Mouse (Mus musculus) liver, embryonic 15.5 days (tissue): ENCODE results near the gene Bcl7c. TPM values are rescaled to one million over a fixed set of nuclear protein-coding genes. Genes with fewer than 3 reads are reported as not detected.
"Not testable (repeated sequence)": the region's sequence is repeated elsewhere in the genome, so short reads cannot be mapped to it uniquely, and the experiment has no call there.

Source experiments
- ATAC-seq: fragments of 200-750 bp; cut with Nextera tagmentation; 2 replicates; pipeline ENCODE4 v1.8.0; 2017; ENCODE audit warnings: moderate number of reproducible peaks, mild to moderate bottlenecking, moderate library complexity; ENCODE audit not compliant: insufficient read depth
- H3K27ac ChIP-seq: fragments of 300-500 bp; sonication (generic); replicated peaks from 2 replicates; pipeline ENCODE4 v1.5.1; 2015; ENCODE audit warnings: mild to moderate bottlenecking, inconsistent platforms
- H3K27me3 ChIP-seq: fragments of 300-500 bp; sonication (generic); 2 replicates; pipeline ENCODE4 v1.6.1; 2015; ENCODE audit warnings: mild to moderate bottlenecking, inconsistent platforms
- H3K36me3 ChIP-seq: fragments of 300-500 bp; sonication (generic); replicated peaks from 2 replicates; pipeline ENCODE4 v1.6.1; 2015; ENCODE audit warnings: moderate library complexity, mild to moderate bottlenecking, inconsistent platforms
- H3K4me1 ChIP-seq: fragments of 300-500 bp; sonication (generic); replicated peaks from 2 replicates; pipeline ENCODE4 v1.6.1; 2015; ENCODE audit warnings: inconsistent platforms
- H3K4me2 ChIP-seq: fragments of 300-500 bp; sonication (generic); 2 replicates; pipeline ENCODE4 v1.6.1; 2015; ENCODE audit warnings: moderate library complexity, mild to moderate bottlenecking, inconsistent platforms
- H3K4me3 ChIP-seq: fragments of 300-500 bp; sonication (generic); replicated peaks from 2 replicates; pipeline ENCODE4 v1.5.1; 2015; ENCODE audit warnings: mild to moderate bottlenecking, inconsistent platforms
- H3K9ac ChIP-seq: fragments of 300-500 bp; sonication (generic); 2 replicates; pipeline ENCODE4 v1.6.1; 2015; ENCODE audit warnings: moderate library complexity, mild to moderate bottlenecking, inconsistent platforms
- H3K9me3 ChIP-seq: fragments of 300-500 bp; sonication (generic); replicated peaks from 2 replicates; pipeline ENCODE4 v1.6.1; 2016; ENCODE audit warnings: inconsistent platforms
- WGBS: fragments of 180-500 bp; shearing (Covaris S2); methylation state at CpG from one replicate; pipeline ENCODE4 v1.1.7; 2015; ENCODE audit warnings: mixed read lengths; ENCODE audit not compliant: insufficient replicate concordance; 5-methylcytosine and 5-hydroxymethylcytosine counted together
- polyA plus RNA-seq: library from polyadenylated mRNA; unstranded; fragments of >200 nt; fragmentation: Nextera tagmentation; extraction: Ambion mirVana; gene quantifications from 2 replicates; pipeline ENCODE4 v1.2.1, GENCODE M21; 2015

The Bcl7c gene
- polyA plus RNA-seq, 1 experiment from 2014 or later = 23.7 TPM

DNA sequence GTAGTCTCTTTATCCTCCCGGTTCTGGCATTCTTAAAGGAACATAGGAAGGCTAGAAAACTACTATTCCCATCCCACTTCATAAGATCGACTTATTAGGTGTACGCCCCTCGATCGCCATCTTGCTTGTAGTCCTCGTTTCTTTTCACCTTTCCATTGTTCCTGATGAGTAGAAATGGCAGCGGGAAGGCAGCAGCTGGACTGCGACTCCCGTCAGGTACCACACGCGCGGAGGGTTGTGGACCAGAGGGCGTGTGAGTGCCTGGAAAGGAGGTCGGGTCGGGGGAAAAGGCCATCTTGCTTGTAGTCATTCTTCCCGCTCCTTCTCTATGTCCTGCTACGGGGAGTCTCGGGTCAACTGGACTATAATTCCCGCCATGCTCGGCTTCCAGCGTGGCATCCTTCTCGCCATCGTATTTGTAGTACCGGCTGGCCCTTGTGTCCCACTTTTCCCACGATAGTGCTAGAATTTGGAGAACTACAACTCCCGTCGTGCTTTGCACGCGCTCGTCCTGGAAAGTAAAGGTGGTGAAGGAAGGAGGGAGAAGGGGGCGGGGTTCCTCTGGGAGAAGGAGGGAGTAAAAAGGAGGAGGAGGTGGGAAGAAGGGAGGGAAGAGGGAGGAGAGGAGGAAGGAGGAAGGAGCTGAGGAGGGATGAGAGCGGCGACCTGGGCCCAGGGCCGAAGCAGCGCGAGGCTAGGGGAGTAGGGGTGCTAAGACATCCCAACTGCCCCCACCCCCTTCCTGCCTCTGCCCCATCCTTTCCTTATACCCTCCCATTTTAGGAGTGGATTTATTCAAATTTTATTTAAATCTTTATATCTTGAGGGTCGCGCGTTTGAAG, 37.1 kb upstream of the Bcl7c start:
- Histone ChIP-seq H3K27me3 (no peaks in the 10 kb centered on the region), H3K27ac (peak overlapping the region; percentile 84), H3K9me3 (no peaks in the 10 kb centered on the region), H3K4me3 (peak overlapping the region; percentile 81), H3K36me3 (peaks cover 8% of the 10 kb centered on the region; the same call in 1 of the 2 replicates), H3K4me2 (peak overlapping the region; percentile 93), H3K4me1 (peaks cover 35% of the 10 kb centered on the region), H3K9ac (peak overlapping the region; percentile 68)
- WGBS = under 1% methylated on average over 38 of the region's 39 CpGs
- ATAC-seq = peak; percentile 73

- peaks cover 4% of the 10 kb centered on the region; the same call in 1 of the 2 replicates for H3K36me3 ChIP-seq
- peak overlapping the region; percentile 84 for H3K27ac ChIP-seq
- ATAC-seq = peak; percentile 78
- WGBS = under 1% methylated on average over 19 of the region's 19 CpGs
- peaks cover 35% of the 10 kb centered on the region for H3K4me1 ChIP-seq
- peak overlapping the region; percentile 93 for H3K4me2 ChIP-seq
- no peaks in the 10 kb centered on the region for H3K27me3 ChIP-seq
- H3K9me3 ChIP-seq = no peaks in the 10 kb centered on the region
- peak overlapping the region; percentile 68 for H3K9ac ChIP-seq
- H3K4me3 ChIP-seq = peak overlapping the region; percentile 81
Observed at GRCm38 (mm10) chr7:127745251-127745651, 36.5 kb upstream of the Bcl7c start.

DNA sequence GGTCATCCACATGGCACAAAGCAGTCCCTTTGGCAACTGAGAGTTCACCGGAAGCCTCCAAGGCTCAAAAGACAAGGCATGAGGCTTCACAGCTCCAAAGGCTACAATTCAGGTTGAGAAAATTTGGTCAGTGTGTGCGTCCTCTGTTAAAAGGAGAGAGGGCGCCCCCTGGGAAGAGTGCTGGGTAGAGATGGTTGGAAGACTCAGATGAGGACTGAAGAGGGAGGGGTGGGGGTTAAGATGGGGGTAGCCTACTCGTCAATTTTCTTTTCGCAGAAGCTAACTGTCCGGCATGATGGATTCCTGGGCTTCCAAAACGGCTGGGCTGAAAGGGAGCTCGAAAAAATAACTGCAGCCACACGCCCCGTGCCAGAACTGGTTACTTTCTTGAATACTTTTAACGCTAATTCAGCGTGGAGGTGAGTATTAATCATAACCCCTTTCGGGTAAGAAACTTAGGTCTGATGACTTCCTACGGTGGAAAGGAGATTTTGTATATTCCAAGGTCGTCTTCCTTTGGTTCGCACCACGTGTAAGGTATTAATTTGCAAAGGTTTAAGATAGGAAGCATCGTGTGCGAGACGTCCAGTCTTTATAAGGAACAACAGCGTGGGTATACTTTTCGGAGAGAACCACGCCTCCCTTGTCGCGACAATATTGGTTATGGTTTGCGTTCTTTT, 35.8 kb upstream of the Bcl7c start, which contains the start of gene Fbxl19:
Gene Fbxl19 (plus strand): TSS at position 178 of the 680 bp plus-strand sequence.
- H3K27me3 ChIP-seq = no peaks in the 10 kb centered on the region
- peak within 1 kb of the TSS; percentile 93 for H3K4me2 ChIP-seq
- under 1% methylated on average over 26 of the region's 26 CpGs for WGBS
- peaks cover 35% of the 10 kb centered on the region for H3K4me1 ChIP-seq
- peak within 1 kb of the TSS; percentile 68 for H3K9ac ChIP-seq
- H3K27ac ChIP-seq = peak within 1 kb of the TSS; percentile 84
- no peaks in the 10 kb centered on the region for H3K36me3 ChIP-seq
- H3K9me3 ChIP-seq = no peaks in the 10 kb centered on the region
- no peak for ATAC-seq
- H3K4me3 ChIP-seq = peak within 1 kb of the TSS; percentile 81

DNA sequence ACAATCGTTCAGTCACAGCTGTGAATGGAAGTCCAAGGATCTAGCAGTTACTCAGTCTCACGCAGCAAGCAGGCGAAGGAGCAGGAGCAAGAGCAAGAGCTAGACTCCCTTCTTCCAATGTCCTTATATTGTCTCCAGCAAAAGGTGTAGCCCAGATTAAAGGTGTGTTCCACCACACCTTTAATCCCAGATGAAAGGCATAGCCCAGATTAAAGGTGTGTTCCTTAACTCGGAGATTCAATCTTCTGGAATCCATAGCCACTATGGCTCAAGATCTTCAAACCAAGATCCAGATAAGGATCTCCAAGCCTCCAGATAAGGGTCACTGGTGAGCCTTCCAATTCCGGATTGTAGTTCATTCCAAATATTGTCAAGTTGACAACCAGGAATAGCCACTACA, 23.3 kb upstream of the Bcl7c start, which contains the start of gene Ctf2:
Gene Ctf2 (minus strand): TSS at position 101 of the 400 bp plus-strand sequence.
- H3K27me3 ChIP-seq, H3K4me3 ChIP-seq, H3K4me1 ChIP-seq, ATAC-seq, H3K36me3 ChIP-seq, H3K4me2 ChIP-seq, H3K27ac ChIP-seq, H3K9me3 ChIP-seq, H3K9ac ChIP-seq: not testable (repeated sequence)
- WGBS = no CpG with 5 or more reads among the region's 5 CpGs

DNA sequence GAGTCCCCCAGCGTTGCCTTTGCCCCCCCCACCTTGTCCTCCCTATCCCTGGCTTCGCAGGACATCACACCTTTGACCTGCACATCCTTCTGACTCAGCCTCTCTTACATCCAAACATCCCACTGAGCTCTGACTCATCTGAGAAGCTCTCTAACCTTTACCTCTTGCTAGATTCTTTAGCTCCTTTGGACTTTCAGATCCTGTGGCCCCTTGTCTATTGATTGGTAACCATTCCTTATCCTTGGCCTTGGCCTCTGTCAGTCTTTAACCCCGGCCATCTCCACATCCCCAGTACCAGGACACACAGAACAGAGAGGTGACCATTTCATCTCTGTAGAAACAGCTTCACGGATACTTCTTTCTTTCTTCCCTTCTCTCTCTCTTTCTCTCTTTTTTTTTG, 21.4 kb upstream of the Bcl7c start:
- Histone ChIP-seq H3K9me3 (no peaks in the 10 kb centered on the region), H3K4me1 (no peaks in the 10 kb centered on the region), H3K27ac (no peak overlapping the region), H3K4me2 (no peak overlapping the region), H3K4me3 (no peak overlapping the region), H3K27me3 (0 out of 2 replicates have a peak, but pooled peaks cover 5% of the 10 kb centered on the region), H3K9ac (no peak overlapping the region), H3K36me3 (no peaks in the 10 kb centered on the region)
- whole genome bisulfite sequencing = 51% methylated on average over 4 of the region's 4 CpGs
- ATAC-seq = no peak

GRCm38 (mm10) chr7:127727898-127728297, 19.2 kb upstream of the Bcl7c start:
- H3K9ac ChIP-seq = no peak overlapping the region
- no peaks in the 10 kb centered on the region for H3K9me3 ChIP-seq
- H3K36me3 ChIP-seq = no peaks in the 10 kb centered on the region
- no peaks in the 10 kb centered on the region for H3K4me1 ChIP-seq
- H3K4me2 ChIP-seq = no peak overlapping the region
- H3K27me3 ChIP-seq = 0 out of 2 replicates have a peak, but pooled peaks cover 5% of the 10 kb centered on the region
- H3K27ac ChIP-seq = no peak overlapping the region
- H3K4me3 ChIP-seq = no peak overlapping the region
- 55% methylated on average over 7 of the region's 7 CpGs for WGBS
- ATAC-seq = no peak

DNA sequence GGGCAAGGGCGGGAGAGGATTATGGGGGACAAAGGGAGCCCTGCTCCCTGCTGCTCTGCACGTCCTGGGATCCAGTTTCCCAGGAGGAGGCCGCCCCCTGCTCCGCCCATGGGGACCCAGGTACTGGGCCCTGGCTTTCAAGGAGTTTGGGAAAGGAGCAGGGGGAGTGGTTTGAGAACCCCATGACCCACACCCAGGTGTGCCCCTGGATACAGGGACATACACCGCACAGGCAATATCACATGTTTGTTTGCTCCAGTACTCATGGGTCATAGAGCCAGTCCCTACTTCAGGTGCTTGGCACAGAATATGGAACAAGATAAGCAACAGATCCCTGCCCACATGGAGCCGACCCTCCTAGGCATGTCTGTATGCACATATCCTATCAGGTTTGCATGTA, 17.2 kb upstream of the Bcl7c start:
- H3K9me3 ChIP-seq = no peaks in the 10 kb centered on the region
- H3K9ac ChIP-seq = no peak overlapping the region
- ATAC-seq = no peak
- 0 out of 2 replicates have a peak, but pooled peaks cover 5% of the 10 kb centered on the region for H3K27me3 ChIP-seq
- no peak overlapping the region for H3K4me2 ChIP-seq
- H3K36me3 ChIP-seq = no peaks in the 10 kb centered on the region
- no peak overlapping the region for H3K4me3 ChIP-seq
- no peak overlapping the region for H3K27ac ChIP-seq
- 56% methylated on average over 6 of the region's 6 CpGs for WGBS
- H3K4me1 ChIP-seq = no peaks in the 10 kb centered on the region

- no peak for ATAC-seq
Observed at GRCm38 (mm10) chr7:127725490-127725889, 16.8 kb upstream of the Bcl7c start.

GRCm38 (mm10) chr7:127719258-127719657, 10.5 kb upstream of the Bcl7c start:
- peaks cover 9% of the 10 kb centered on the region for H3K4me1 ChIP-seq
- no peaks in the 10 kb centered on the region for H3K9me3 ChIP-seq
- ATAC-seq = no peak
- H3K4me3 ChIP-seq = no peak overlapping the region
- WGBS = 64% methylated on average over 6 of the region's 6 CpGs
- H3K4me2 ChIP-seq = no peak overlapping the region
- H3K36me3 ChIP-seq = no peaks in the 10 kb centered on the region
- H3K27ac ChIP-seq = no peak overlapping the region
- H3K9ac ChIP-seq = no peak overlapping the region
- peaks cover 18% of the 10 kb centered on the region for H3K27me3 ChIP-seq

More at GRCm38 (mm10) chr7:127725490-127725889, 16.8 kb upstream of the Bcl7c start:
- no peak overlapping the region for H3K9ac ChIP-seq
- WGBS = 37% methylated on average over 2 of the region's 2 CpGs
- no peaks in the 10 kb centered on the region for H3K36me3 ChIP-seq
- H3K27me3 ChIP-seq = 0 out of 2 replicates have a peak, but pooled peaks cover 5% of the 10 kb centered on the region
- H3K27ac ChIP-seq = no peak overlapping the region
- no peaks in the 10 kb centered on the region for H3K9me3 ChIP-seq
- no peak overlapping the region for H3K4me2 ChIP-seq
- H3K4me3 ChIP-seq = no peak overlapping the region
- no peaks in the 10 kb centered on the region for H3K4me1 ChIP-seq

DNA sequence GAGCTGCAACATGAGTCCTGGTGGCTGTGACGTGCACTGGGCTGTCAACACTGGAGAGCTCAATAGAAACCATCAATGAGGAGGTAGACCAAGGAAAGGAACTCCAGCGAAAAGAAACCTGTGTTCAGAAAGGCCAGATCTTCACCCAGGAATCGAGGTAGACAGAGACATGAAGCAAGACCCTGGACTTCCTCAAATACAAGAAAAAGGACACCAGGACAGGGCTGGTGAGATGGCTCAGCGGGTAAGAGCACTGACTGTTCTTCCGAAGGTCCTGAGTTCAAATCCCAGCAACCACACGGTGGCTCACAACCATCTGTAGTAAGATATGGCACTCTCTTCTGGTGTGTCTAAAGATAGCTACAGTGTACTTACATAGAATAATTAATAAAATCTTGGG, 9.6 kb upstream of the Bcl7c start:
- H3K4me2 ChIP-seq = no peak overlapping the region
- ATAC-seq = no peak
- H3K4me1 ChIP-seq = peaks cover 9% of the 10 kb centered on the region
- H3K36me3 ChIP-seq = no peaks in the 10 kb centered on the region
- no peak overlapping the region for H3K9ac ChIP-seq
- no peak overlapping the region for H3K4me3 ChIP-seq
- H3K27ac ChIP-seq = no peak overlapping the region
- 64% methylated on average over 6 of the region's 6 CpGs for WGBS
- no peaks in the 10 kb centered on the region for H3K9me3 ChIP-seq
- peaks cover 18% of the 10 kb centered on the region for H3K27me3 ChIP-seq

GRCm38 (mm10) chr7:127716992-127717391, 8.3 kb upstream of the Bcl7c start:
- peaks cover 23% of the 10 kb centered on the region for H3K4me1 ChIP-seq
- peak overlapping the region; percentile 43 for H3K4me3 ChIP-seq
- peak overlapping the region; percentile 25; the same call in 1 of the 2 replicates for H3K9ac ChIP-seq
- ATAC-seq = peak; percentile 57
- H3K27ac ChIP-seq = no peak overlapping the region
- peaks cover 18% of the 10 kb centered on the region for H3K27me3 ChIP-seq
- peak overlapping the region; percentile 71 for H3K4me2 ChIP-seq
- WGBS = 1% methylated on average over 41 of the region's 41 CpGs
- no peaks in the 10 kb centered on the region for H3K36me3 ChIP-seq
- no peaks in the 10 kb centered on the region for H3K9me3 ChIP-seq
